Mouse (Mus musculus) spleen, adult 12 weeks (tissue): ENCODE data around the gene Tent5a.

ENCODE experiments used
- DNase-seq: peaks from one replicate; pipeline ENCODE4 v3.0.0; 2022; ENCODE audit warnings: low spot score

Tent5a gene

DNA sequence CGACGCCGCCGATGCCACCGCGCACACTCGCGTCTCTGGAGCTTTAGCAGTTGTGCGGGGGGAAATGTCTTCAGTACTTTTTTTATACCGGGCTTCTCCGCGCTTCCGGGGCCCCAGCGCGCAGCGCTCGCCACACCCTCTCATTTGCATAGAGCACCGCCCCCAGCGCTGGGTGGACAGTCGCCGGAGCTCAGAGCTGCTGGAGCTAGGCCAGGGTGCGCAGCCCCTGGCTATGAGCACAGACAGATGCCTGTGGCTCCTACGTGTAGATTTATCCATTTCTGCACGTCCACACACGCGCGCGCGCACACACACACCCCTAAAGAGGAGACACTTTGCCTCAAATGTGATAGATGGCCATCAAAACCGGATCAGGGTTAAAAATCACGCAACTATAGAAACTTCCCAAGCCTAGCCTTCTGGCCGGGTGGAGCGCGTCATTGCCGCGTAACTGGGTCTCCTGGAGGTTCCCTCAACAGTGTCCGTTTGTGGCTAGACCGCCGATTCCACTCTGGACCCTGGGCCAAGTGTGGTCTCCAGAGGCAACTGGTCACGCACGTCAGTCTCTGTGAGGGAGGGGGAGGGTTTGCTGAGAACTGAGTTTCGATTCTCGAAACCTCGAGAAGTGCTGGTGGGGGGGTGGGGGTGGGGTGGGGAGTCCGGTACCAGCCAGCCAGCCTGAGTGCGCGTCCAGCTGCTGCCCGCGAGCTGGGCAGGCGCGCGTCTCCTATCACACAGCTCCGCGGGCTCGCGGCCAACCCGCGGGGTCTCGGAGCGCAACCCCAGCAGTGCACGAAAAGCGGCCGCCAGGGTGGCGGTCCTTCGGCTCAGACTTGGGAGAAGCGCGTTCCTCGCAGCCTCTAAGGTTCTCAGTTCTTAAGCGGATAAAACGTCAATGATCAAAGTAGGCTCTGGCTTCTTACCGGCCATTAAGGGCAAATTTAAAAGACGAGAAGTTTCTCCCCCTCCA is at the start of gene Tent5a:
Gene Tent5a (minus strand): TSS at position 107 of the 970 bp plus-strand sequence.
- DNase-seq = peak; percentile 78

DNA sequence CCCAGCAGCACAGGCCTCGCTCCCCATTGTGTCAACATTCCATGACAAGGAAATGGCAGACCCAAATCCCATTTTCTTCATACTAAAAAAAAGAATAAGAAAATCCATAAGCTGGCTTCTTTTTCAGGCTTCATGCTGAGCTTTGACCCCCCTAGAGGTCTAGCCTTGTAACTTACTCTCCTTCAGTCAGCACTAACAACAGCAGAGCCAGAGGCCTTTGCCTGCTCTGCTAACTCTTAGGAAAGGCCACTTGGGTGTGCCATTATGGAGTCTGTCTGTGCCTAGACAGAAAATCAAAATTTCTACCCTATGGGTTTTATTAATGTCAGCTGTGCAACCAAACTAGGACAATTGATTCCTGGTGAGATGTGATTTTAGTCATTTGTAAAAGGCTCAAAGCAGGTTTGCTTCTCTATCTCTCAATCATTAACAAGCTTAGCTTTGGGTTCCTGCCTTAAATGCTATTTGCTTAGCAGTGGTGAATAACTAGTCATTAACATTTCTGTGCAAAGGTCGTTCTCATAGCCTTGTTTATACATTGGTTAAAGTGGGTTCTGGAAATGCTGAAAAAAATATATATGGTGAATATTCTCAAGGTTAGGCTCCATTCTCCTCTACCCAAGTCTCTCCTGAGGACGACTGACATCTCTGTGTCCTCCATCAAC is 49.6 kb upstream of the Tent5a start:
- no peak for DNase-seq

DNA sequence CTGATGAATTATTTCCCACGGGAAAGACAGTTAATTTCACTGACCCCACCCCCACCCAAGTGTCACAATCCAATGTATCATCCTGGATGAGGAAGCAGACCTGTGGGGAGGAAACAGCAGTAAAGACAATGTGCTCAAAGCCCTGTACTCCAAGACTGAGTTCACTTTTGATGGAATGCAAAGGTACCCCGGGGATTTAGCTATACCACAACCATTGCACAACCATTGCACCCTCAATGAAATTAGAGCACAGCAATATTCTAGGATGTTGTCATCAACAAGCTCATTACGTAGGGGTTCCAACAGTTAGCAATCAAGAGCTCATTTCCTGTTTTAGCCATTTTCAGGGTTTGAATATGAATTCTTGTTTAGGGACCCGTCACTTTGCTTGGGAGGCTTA is 48.0 kb upstream of the Tent5a start:
- no peak for DNase-seq

DNA sequence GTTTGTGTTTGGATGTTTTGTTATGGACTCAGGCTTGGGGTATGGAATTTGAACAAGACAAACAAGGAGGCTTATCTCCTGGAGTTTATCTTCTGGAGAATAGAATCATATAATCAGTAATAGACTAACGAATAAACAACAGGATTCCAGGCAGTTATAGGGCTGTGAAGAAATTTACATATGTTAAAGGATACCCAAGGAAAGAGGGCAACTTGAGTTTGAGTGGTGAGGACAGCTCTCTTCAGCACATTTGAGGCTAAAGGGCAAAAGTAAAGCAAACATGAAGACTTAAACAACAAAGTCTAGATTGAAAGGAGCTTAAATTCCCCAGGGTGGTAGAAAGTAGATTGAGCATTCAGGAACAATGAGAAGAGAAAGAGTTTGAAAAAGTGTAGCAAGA is 44.9 kb upstream of the Tent5a start:
- DNase-seq = no peak

DNA sequence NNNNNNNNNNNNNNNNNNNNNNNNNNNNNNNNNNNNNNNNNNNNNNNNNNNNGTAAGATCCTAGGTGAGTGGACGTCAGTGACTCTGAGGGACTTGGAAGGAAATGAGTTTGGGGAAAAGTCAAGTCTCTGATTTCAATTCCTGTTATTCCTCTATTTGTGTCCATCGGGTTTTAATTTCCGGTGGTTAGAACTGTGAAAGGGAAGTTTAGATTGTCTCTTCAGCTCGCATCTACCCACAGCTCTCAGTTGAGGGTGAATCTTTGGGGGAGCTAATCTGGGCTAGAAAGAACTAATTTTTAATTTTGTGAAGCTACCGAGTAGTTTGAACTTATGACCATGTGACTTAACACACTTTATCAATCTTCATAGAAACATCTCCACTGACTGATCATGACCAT is 42.4 kb upstream of the Tent5a start:
- DNase-seq = no peak

DNA sequence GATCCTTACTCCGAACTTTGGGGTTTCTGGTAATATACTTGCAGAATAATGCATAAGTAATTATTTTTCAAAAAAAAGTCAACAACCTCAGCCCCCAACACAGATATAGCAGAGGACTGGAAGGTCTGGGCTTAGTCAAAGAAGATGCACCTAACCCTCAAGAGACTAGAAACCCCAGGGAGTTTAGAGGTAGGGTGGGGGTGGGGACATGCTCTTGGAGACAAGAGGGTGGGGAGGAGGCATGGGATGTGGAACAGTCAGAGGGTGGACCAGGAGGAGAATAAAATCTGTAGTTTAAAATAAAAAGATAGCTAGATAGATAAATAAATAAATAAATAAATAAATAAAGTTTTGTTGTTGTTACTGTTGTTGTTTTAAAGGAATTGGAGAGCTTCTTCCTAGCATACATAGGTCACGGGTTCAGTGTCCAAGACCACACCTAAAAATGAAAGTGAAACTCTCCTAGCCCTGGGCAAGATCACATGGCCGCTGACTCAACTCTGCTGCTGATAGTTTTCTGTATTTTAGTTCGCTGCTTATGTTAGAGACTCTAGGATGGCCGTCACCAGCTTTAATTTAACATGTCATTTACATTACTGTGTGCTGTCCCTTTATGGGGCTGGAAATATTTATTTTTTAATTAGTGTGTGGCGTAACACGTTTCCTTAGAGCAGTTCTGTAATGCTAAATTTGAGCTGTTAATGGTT is 30.2 kb upstream of the Tent5a start:
- no peak for DNase-seq

DNA sequence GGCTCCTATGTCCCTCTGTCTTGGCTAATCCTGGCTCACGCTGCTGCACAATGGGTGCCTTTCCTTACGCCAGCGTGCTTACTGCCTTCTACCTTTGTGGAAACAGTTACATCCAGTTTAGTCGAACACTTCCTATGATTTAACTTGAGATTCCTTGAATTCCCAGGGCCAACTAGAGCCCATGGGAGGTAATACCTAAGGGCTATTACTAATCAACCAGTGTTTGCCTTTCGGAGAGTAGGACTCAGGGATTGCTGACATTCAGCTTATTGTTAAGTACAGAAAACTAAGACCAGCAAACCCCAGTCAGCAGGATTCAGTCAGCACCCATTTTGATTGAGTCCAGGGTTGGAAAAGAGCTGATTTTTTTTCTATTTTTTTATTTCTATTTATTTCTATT is 28.4 kb upstream of the Tent5a start:
- no peak for DNase-seq

DNA sequence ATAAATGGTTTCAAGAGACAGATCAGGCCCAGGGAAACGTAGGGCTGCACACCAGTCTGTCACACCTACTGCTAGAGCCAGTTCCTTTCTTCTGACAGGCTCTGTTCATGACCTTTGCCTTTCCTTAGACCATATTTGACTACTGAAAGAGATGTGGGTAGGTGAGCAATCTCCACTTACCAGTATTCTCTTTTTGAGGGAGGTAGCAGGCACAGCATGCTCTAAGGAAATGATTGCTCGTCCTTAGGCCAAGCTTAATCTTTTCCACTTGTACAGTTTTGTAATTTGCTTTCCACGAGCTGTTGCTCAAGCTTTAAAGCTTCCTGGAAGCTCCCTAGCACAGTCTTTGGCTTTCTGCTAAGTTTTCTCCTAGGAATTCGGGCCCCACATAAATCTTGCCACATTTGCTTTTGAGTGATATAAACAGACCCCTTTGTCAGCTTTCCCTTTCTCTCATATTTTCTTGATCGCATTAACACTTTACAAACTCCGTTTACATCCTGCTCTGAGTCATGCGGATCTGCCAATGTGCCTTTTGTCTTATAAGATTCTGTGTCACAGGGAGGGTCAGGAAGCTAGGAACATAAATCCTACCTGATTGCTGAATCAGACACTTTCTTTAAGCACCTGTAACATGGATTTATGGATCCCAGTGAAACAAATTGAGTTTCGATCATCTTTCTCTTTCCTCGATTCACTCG is 20.8 kb upstream of the Tent5a start:
- no peak for DNase-seq

DNA sequence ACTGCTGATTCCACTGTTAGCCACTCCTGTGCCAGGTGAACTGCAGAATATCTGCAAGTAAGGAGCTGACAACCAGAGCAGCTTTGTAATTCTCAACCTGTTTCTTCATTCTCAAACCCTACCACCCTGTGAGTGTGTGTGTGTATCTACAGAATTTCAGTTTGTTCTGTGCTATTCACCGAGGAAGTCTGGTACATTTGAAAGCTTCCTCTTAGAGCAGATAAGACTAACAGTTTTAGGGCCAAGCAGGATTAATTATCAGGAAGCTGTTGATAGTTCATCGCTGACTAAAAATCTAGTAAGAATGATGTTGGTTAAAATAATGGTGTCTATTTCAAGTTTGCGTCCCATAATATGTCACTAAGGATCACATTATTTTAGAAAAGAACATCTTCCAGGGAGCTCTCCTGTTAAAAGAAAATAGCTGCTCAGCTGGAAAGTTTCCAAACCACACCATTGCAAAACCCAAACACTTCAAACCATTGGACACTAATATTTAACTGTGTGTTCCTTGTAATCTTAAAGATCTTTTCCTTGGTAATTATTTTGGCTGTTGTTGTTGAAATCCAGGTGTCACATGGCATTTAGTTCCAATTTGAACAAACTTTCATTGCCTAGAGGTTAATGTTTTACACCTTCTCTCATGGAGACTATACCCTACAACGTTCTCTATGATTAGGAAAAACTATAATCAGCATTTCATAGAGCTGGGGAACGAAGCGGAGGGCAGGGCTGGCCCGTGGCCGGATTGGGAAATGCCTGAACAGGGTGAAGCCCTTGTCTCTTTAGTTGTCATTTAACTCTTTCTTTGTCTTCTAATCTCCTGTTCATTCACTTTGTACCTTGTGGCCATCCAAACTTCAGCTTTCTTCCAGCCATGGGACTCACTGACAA is 16.0 kb upstream of the Tent5a start:
- no peak for DNase-seq

DNA sequence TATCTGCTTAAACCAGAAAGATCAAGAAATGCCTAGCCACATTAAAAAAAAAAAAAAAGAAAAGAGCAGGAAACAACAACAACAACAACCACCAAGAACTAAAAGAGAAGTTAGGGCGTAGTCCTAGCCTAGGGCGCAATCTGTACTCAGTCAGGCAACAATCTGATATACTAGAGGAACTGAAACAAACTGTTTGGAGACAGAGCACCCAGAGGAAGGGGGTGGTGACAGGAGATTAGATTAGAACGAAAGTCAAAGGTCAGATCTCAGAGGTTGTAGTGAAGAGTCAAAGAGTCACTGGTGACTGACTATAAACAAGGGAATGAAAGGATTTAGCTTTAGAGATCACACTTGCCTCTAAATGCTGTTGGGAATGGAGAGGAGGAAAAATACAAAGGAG is 13.2 kb upstream of the Tent5a start:
- DNase-seq = no peak

DNA sequence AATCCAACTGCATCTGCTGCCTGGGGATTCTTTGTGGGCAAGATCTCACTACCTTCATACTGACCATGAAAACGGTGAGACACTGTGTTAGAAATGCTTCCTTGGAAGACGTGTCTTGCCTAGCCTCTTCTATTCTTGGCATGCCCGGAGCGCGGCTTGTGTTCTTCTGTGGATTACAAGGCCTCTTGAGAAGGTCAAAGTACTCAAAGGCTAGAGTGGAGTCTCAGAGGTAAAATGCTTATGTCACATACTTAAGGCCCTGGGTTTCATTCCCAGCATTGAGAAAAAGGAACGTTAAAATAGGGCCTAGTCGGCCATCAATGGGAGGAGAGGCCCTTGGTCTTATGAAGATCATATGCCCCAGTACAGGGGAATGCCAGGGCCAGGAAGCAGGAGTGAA is 8.9 kb upstream of the Tent5a start:
- no peak for DNase-seq

DNA sequence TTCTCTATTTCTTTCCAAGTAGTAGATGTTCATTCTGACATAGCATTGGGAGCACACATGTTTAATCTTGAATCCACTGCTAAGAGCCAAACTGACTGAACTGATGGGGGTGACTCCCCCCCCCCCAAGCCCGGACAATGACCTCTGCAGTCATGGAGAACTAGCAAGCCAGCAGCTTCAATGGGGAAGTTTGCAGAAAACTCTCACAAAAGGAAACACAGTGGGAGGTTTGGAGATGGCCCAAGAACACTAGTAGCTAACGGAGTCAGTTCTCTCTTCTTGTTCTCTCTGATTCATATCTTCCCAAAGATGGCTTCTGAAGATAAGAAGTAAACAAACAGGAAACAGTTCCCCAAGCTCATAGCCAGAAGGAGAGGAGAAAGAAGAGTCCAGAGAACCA is 4.4 kb upstream of the Tent5a start:
- no peak for DNase-seq

DNA sequence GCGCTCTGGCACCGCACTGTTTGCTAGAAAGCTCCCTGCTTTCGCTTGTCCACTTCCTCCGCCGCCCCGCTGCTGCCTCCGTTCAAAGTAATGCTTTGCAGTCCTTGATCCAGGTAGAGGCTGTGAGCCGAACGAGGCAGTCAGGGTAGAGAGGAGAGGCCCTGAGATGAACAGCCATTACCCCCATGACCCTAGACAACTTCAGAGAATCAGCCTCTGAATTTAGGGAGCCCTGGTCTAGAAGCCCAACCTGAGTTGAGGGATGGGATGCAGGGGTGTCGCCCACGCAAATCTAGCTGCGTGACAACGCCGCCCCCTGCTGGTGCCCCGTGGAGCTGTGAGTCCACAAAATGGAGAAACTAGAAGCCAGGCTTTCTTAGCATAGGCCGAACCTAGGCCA is 1.1 kb upstream of the Tent5a start:
- peak; percentile 74 for DNase-seq

DNA sequence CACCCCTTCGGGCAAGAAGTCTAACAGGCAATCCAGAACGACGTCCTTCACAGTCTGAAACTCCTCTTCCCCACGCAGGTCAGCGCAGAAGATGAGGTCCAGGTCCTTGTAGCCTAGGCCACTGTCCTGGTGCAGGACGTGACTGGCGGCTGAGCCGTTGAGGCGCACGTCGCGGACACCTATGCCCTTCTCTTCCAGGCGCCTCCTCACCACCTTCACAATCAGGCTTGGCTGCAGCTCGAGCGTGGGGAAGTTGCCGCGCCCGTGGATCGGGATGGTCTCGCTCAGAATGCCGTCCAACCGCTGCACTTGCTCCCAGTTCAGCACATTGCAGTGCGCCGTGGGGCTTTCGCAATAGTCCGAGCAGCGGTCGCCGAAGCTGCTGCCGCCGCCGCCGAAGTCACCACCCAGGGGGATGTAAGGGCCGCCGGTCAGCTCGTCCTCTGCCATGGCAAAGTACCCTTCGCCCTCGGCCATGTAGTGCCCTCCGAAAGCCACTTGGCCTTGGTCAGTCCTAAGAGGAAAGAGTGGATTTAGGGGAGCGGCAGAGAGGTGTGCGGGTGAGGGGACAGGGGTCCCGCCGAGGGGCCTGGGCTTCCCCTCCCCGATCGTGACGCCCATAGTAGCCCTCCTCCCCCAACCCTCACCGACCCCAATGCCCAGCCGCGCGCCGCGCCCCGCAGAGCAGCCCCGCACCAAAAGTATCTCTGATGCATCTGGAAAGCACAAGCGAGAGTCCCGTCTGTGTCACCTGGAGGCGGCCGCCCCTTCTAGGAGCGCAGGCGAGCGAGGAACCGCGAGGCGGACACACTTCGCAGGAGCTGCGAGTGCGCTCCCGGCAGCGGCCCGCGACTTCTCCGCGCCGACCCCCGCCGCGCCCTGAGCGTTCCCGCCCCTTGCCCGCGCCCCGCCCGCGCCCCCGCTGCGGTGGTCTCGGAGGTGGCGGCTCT is 581 bp downstream of the Tent5a start:
- DNase-seq = peak; percentile 15

DNA sequence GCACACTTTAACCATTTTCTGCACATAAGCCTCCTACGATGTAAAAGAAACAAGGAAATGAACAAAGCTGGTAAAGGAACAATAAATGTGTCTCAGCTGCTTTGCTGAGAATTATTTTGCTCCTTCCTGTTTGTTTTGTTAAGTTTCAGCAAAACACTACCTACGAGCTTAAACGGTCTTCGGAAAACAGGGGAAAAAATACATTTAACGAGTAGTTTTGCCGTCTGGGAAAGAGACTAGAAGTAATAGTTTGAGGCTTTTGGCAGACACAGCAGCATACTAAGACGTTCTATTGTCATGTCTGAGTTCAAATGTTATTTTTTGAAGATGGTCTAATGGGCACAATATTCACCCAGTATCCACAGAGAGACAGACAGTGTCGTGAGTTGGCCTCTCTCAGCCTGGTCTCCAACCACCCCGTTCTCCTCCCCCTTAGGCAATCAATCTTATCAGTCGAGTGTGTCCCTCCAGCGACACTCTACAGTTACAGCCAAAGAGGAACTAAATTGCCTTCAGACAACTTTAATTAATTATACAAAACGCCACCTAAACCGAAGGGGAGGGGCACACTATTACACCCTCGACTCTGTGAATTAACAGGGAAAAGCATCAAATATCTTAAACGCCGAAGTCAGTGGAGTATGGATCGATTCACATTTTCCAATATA is 1.8 kb downstream of the Tent5a start:
- no peak for DNase-seq

DNA sequence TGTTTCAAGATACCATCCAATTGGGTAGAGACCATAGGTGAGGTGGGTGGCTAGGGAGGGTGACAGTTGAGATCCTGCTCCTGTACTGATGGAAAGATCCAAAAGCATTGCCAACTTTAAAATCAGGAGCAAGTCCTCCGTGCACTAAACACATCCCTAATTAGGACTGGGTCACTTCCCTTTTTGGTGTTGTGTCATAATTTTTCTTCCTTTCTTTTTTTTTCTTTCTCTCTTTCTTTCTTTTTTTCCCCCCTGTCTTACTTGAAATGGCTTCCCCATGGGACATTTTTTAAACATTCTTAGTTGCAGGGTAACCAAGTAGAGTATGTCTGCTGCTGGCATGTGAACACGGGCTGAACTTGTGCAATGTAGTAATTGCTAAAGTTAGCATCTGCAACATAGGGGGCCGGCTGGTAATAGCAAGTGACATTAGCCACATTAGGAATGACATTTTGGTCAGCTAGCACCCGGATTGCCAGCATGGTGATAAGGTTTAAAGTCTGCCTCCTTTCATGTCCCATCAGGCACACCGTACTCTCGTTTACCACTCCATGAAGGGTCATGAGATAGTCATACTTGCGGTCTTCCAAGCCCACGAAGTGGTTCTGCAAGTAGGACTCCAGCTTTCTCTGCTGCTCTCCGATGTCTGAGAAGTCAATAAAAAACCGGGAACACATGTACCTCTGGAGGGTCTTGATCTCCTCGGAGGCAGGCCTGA is 2.8 kb downstream of the Tent5a start:
- DNase-seq = no peak

DNA sequence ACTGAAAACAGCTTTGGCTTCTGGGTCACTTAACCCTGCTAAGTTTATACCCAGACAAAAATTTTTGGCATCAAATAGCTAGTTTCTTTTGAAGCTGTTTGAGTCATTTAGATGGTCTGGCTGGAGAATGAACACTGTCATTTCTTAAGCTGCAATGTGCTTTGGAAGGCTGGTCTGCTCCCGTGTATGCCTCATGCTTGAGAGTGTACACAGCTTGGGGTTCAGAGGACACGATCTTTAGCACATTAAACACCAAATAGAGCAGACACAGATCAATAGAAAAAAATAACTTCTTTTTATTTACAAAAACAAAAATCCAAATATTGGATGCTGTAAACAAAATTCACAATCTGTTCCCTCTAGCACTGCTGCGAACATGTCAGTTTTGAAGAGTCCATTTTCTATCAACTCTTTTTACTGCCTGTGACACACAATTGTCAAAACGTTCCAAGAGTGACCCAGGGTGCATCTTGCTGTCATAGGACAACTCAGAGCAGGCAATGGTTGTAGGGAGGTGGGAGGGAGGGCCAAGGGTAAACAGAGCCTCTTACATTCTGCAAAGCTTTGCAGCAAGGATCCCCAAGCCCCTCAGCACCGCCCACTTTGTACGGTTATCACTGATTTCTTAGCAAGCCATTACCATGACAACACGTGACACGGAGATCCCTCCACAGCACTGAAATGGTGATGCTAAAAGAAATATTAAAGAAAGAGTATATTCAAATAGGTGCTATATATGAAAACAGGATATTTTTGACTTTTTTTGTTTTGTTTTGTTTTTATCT is 6.8 kb downstream of the Tent5a start:
- DNase-seq = no peak

DNA sequence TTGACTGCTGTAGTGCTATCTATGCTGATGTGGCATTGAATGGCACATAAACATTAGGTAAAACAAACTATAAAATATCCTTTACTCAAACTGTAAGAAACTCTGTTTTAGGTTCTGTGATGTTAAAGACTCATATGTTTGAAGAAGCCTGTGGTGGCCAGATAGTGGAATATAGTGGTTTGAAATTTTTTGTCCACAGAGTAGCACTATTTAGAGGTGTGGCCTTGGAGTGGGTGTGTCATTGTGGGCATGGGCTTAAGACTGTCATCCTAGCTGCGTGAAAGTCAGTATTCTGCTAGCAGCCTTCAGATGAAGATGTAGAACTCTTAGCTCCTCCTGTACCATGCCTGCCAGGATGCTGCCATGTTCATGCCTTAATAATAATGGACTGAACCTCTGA is 11.0 kb downstream of the Tent5a start:
- no peak for DNase-seq
